Mouse (Mus musculus) spleen, postnatal 14 days (tissue): ENCODE results near the gene Lgals8.
"Not testable (repeated sequence)": the region's sequence is repeated elsewhere in the genome, so short reads cannot be mapped to it uniquely, and the experiment has no call there.

Experiments
- DNase-seq, 2 experiments: peaks; one replicate each; pipeline ENCODE4 v3.0.0; 2021 to 2022; ENCODE audit warnings: low spot score in 2 of 2

Gene Lgals8

GRCm38 (mm10) chr13:12464844-12465243 lies at the start of gene Lgals8:
Lgals8 (minus strand) TSS chr13:12464944.
- no peak for DNase-seq

GRCm38 (mm10) chr13:12511189-12511965 lies 46.6 kb upstream of the Lgals8 start:
- DNase-seq: no peak

- no peak for DNase-seq
These were observed 45.3 kb upstream of the Lgals8 start for GRCm38 (mm10) chr13:12510032-12510431.

GRCm38 (mm10) chr13:12507426-12507825 lies 42.7 kb upstream of the Lgals8 start:
- no peak for DNase-seq

GRCm38 (mm10) chr13:12505359-12505758 lies 40.6 kb upstream of the Lgals8 start:
- DNase-seq: no peak

- DNase-seq: no peak
These were observed 38.6 kb upstream of the Lgals8 start for GRCm38 (mm10) chr13:12503238-12503751.

- DNase-seq: no peak
These were observed 38.0 kb upstream of the Lgals8 start for GRCm38 (mm10) chr13:12502665-12503237.

- no peak for DNase-seq
These were observed 34.4 kb upstream of the Lgals8 start for GRCm38 (mm10) chr13:12499107-12499506.

- no peak for DNase-seq
These were observed 33.1 kb upstream of the Lgals8 start for GRCm38 (mm10) chr13:12497809-12498208.

GRCm38 (mm10) chr13:12494750-12495149 lies 30.0 kb upstream of the Lgals8 start:
- DNase-seq: no peak

GRCm38 (mm10) chr13:12492515-12492914 lies 27.8 kb upstream of the Lgals8 start:
- DNase-seq: no peak

GRCm38 (mm10) chr13:12485640-12486039 lies 20.9 kb upstream of the Lgals8 start:
- DNase-seq: no peak

- no peak for DNase-seq
These were observed 20.5 kb upstream of the Lgals8 start for GRCm38 (mm10) chr13:12485197-12485596.

GRCm38 (mm10) chr13:12479802-12480201 lies 15.1 kb upstream of the Lgals8 start:
- no peak for DNase-seq

GRCm38 (mm10) chr13:12478301-12478700 lies 13.6 kb upstream of the Lgals8 start:
- DNase-seq: no peak

- no peak for DNase-seq
These were observed 12.1 kb upstream of the Lgals8 start for GRCm38 (mm10) chr13:12476886-12477285.

GRCm38 (mm10) chr13:12475239-12475638 lies 10.5 kb upstream of the Lgals8 start:
- DNase-seq: no peak

GRCm38 (mm10) chr13:12473724-12474378 lies 9.1 kb upstream of the Lgals8 start:
- DNase-seq: peak; percentile 44 to 74

- no peak for DNase-seq
These were observed 3.7 kb upstream of the Lgals8 start for GRCm38 (mm10) chr13:12468488-12468887.

GRCm38 (mm10) chr13:12464159-12464558 lies 585 bp downstream of the Lgals8 start:
- not testable (repeated sequence) for DNase-seq

GRCm38 (mm10) chr13:12462623-12463022 lies 2.1 kb downstream of the Lgals8 start:
- no peak for DNase-seq

GRCm38 (mm10) chr13:12461730-12462119 lies 3.0 kb downstream of the Lgals8 start:
- no peak for DNase-seq
